Mouse (Mus musculus) CH12.LX (cell line): ENCODE results near the gene Cacna1c. TPM values are rescaled to one million over a fixed set of nuclear protein-coding genes. Genes with fewer than 3 reads are reported as not detected.

Experiments
- DNase-seq: peaks from one replicate; pipeline ENCODE4 v3.0.0-alpha.2; 2013; ENCODE audit errors: extremely low read depth
- H3K27ac ChIP-seq: 2 replicates; pipeline ENCODE4 v1.5.1; 2012; ENCODE audit warnings: low read depth, mild to moderate bottlenecking, control low read depth, moderate library complexity; ENCODE audit not compliant: insufficient read depth
- H3K27me3 ChIP-seq: replicated peaks from 2 replicates; pipeline ENCODE3; 2012; ENCODE audit warnings: inconsistent platforms
- H3K36me3 ChIP-seq, 2 experiments: replicated peaks in 1 of 2; 2 replicates each; pipeline versions ENCODE3 to v1.6.1; 2012; ENCODE audit warnings: inconsistent platforms in 1 of 2, low read length in 1 of 2, mild to moderate bottlenecking in 1 of 2, mixed read lengths in 1 of 2, moderate library complexity in 1 of 2; ENCODE audit not compliant: control insufficient read depth in 1 of 2, insufficient read depth in 1 of 2
- H3K4me1 ChIP-seq, 2 experiments: 2 replicates each; pipeline ENCODE4 v1.6.1; 2012; ENCODE audit warnings: inconsistent platforms in 1 of 2, moderate library complexity in 1 of 2; ENCODE audit not compliant: insufficient read depth in 2 of 2, control insufficient read depth in 1 of 2
- H3K4me2 ChIP-seq: 2 replicates; pipeline ENCODE4 v1.6.1; 2012; ENCODE audit warnings: low read depth, mild to moderate bottlenecking, control low read depth; ENCODE audit not compliant: poor library complexity, insufficient read depth, severe bottlenecking
- H3K4me3 ChIP-seq, 3 experiments: fragments of 150-350 bp in 1 of 3; sonication (generic) in 1 of 3; replicated peaks in 1 of 3; 2 replicates each; pipeline versions ENCODE3 to v1.5.1; 2011 to 2012; ENCODE audit warnings: low read depth in 2 of 3, low read length in 2 of 3, mild to moderate bottlenecking in 2 of 3, moderate library complexity in 2 of 3, control low read depth in 1 of 3, improper control_type of control experiment in 1 of 3, inconsistent platforms in 1 of 3, mixed read lengths in 1 of 3; ENCODE audit not compliant: poor library complexity in 1 of 3
- H3K79me2 ChIP-seq: replicated peaks from 2 replicates; pipeline ENCODE4 v1.6.1; 2012; ENCODE audit warnings: mild to moderate bottlenecking, moderate library complexity; ENCODE audit not compliant: control insufficient read depth, poor library complexity, insufficient read depth, severe bottlenecking; ENCODE audit errors: extremely low read depth
- H3K9ac ChIP-seq: 2 replicates; pipeline ENCODE4 v1.6.1; 2012; ENCODE audit warnings: low read depth, mild to moderate bottlenecking, control low read depth, moderate library complexity; ENCODE audit not compliant: insufficient read depth
- H3K9me3 ChIP-seq: replicated peaks from 2 replicates; pipeline ENCODE3; 2012; ENCODE audit warnings: low read length, inconsistent platforms, mixed read lengths
- BHLHE40 ChIP-seq: IDR thresholded peaks from 2 replicates; pipeline ENCODE4 v1.6.1; 2011; ENCODE audit warnings: mild to moderate bottlenecking, low read depth, low read length, improper control_type of control experiment
- CHD2 ChIP-seq: IDR thresholded peaks from 2 replicates; pipeline ENCODE4 v1.6.1; 2011; ENCODE audit warnings: low read length, improper control_type of control experiment
- CTCF ChIP-seq, 2 experiments: IDR thresholded peaks in 1 of 2; conservative IDR thresholded peaks in 1 of 2; 2 replicates each; pipeline ENCODE4 v1.5.1; 2011 to 2012; ENCODE audit warnings: low read depth in 2 of 2, low read length in 2 of 2, improper control_type of control experiment in 1 of 2, inconsistent platforms in 1 of 2, mild to moderate bottlenecking in 1 of 2, moderate library complexity in 1 of 2
- E2F4 ChIP-seq: IDR thresholded peaks from 2 replicates; pipeline ENCODE4 v1.6.1; 2011; ENCODE audit warnings: low read depth, low read length, improper control_type of control experiment; ENCODE audit not compliant: insufficient replicate concordance
- ELF1 ChIP-seq: IDR thresholded peaks from 2 replicates; pipeline ENCODE4 v1.6.1; 2014; ENCODE audit warnings: low read depth, mild to moderate bottlenecking, inconsistent platforms, low read length, improper control_type of control experiment
- EP300 ChIP-seq: IDR thresholded peaks from 2 replicates; pipeline ENCODE4 v1.6.1; 2011; ENCODE audit warnings: low read length, improper control_type of control experiment
- ETS1 ChIP-seq: conservative IDR thresholded peaks from 2 replicates; pipeline ENCODE4 v1.6.1; 2012; ENCODE audit warnings: low read depth, mild to moderate bottlenecking, inconsistent platforms, low read length, improper control_type of control experiment, moderate library complexity
- GABPA ChIP-seq: IDR thresholded peaks from 2 replicates; pipeline ENCODE4 v1.6.1; 2012; ENCODE audit warnings: low read depth, low read length, improper control_type of control experiment, inconsistent platforms; ENCODE audit not compliant: insufficient replicate concordance
- HCFC1 ChIP-seq: IDR thresholded peaks from 2 replicates; pipeline ENCODE4 v1.6.1; 2012; ENCODE audit warnings: low read depth, mild to moderate bottlenecking, inconsistent platforms, low read length, improper control_type of control experiment
- JUND ChIP-seq: conservative IDR thresholded peaks from 2 replicates; pipeline ENCODE4 v1.6.1; 2011; ENCODE audit warnings: low read depth, low read length, improper control_type of control experiment
- KAT2A ChIP-seq: IDR thresholded peaks from 2 replicates; pipeline ENCODE4 v1.6.1; 2012; ENCODE audit warnings: low read length, improper control_type of control experiment, inconsistent platforms; ENCODE audit not compliant: insufficient replicate concordance
- MAFK ChIP-seq: IDR thresholded peaks from 2 replicates; pipeline ENCODE4 v1.6.1; 2011; ENCODE audit warnings: low read length, improper control_type of control experiment; ENCODE audit not compliant: insufficient replicate concordance
- MAX ChIP-seq: IDR thresholded peaks from 2 replicates; pipeline ENCODE4 v1.6.1; 2011; ENCODE audit warnings: low read length, improper control_type of control experiment
- MAZ ChIP-seq: IDR thresholded peaks from 2 replicates; pipeline ENCODE4 v1.6.1; 2012; ENCODE audit warnings: low read depth, mild to moderate bottlenecking, inconsistent platforms, low read length, improper control_type of control experiment, moderate library complexity
- MEF2A ChIP-seq: IDR thresholded peaks from 2 replicates; pipeline ENCODE4 v1.6.1; 2014; ENCODE audit warnings: low read depth, mild to moderate bottlenecking, inconsistent platforms, low read length, improper control_type of control experiment, borderline replicate concordance
- MYC ChIP-seq: IDR thresholded peaks from 2 replicates; pipeline ENCODE4 v1.6.1; 2011; ENCODE audit warnings: low read depth, mild to moderate bottlenecking, improper control_type of control experiment, low read length
- NELFE ChIP-seq: IDR thresholded peaks from 2 replicates; pipeline ENCODE4 v1.6.1; 2011; ENCODE audit warnings: low read depth, low read length, improper control_type of control experiment
- NRF1 ChIP-seq: IDR thresholded peaks from 2 replicates; pipeline ENCODE4 v1.6.1; 2014; ENCODE audit warnings: low read depth, mild to moderate bottlenecking, inconsistent platforms, low read length, improper control_type of control experiment, moderate library complexity
- PAX5 ChIP-seq: IDR thresholded peaks from 2 replicates; pipeline ENCODE4 v1.6.1; 2012; ENCODE audit warnings: low read length, inconsistent platforms, mixed read lengths
- POLR2A ChIP-seq: IDR thresholded peaks from 2 replicates; pipeline ENCODE4 v1.6.1; 2011; ENCODE audit warnings: low read depth, mild to moderate bottlenecking, improper control_type of control experiment, low read length
- RAD21 ChIP-seq: IDR thresholded peaks from 2 replicates; pipeline ENCODE4 v1.6.1; 2011; ENCODE audit warnings: low read depth, mild to moderate bottlenecking, low read length, improper control_type of control experiment, moderate library complexity
- RCOR1 ChIP-seq: conservative IDR thresholded peaks from 2 replicates; pipeline ENCODE4 v1.6.1; 2012; ENCODE audit warnings: low read depth, mild to moderate bottlenecking, inconsistent platforms, low read length, improper control_type of control experiment
- SIN3A ChIP-seq: IDR thresholded peaks from 2 replicates; pipeline ENCODE4 v1.6.1; 2012; ENCODE audit warnings: low read length, improper control_type of control experiment, inconsistent platforms
- SMC3 ChIP-seq: IDR thresholded peaks from 2 replicates; pipeline ENCODE4 v1.6.1; 2011; ENCODE audit warnings: low read depth, low read length, improper control_type of control experiment
- TBP ChIP-seq: conservative IDR thresholded peaks from 2 replicates; pipeline ENCODE4 v1.6.1; 2011; ENCODE audit warnings: low read depth, low read length, improper control_type of control experiment
- USF2 ChIP-seq: conservative IDR thresholded peaks from 2 replicates; pipeline ENCODE4 v1.6.1; 2011; ENCODE audit warnings: low read depth, low read length, improper control_type of control experiment
- ZKSCAN1 ChIP-seq: IDR thresholded peaks from 2 replicates; pipeline ENCODE4 v1.6.1; 2012; ENCODE audit warnings: low read depth, inconsistent platforms, low read length, improper control_type of control experiment, borderline replicate concordance
- ZMIZ1 ChIP-seq: IDR thresholded peaks from 2 replicates; pipeline ENCODE4 v1.6.1; 2012; ENCODE audit warnings: low read depth, mild to moderate bottlenecking, inconsistent platforms, low read length, improper control_type of control experiment
- ZNF384 ChIP-seq: IDR thresholded peaks from 2 replicates; pipeline ENCODE4 v1.6.1; 2012; ENCODE audit warnings: low read depth, low read length, improper control_type of control experiment, inconsistent platforms
- dilution Hi-C: fragments of 300-500 bp; cut with MboI; formaldehyde crosslinking; loops from 2 replicates; pipeline ENCODE4 v1.14.3; 2020; ENCODE audit warnings: low sequenced_read_pairs; ENCODE audit not compliant: extremely low pct_unique_long_range_greater_than_20kb, extremely low pct_ligation_motif_present
- in situ Hi-C: fragments of 300-500 bp; cut with MboI; formaldehyde crosslinking; loops from 3 replicates; pipeline ENCODE4 v1.14.3; 2019; ENCODE audit warnings: low sequenced_read_pairs, low pct_ligation_motif_present, low pct_unique_long_range_greater_than_20kb, mixed read lengths
- polyA plus RNA-seq: library from polyadenylated mRNA; unstranded; fragments of >175 nt; gene quantifications from 2 replicates; pipeline ENCODE4 v1.2.1, GENCODE M21; 2012; ENCODE audit warnings: low read depth; ENCODE audit not compliant: insufficient read length
- total RNA-seq, 2 experiments: library from RNA; depleted of rRNA; stranded (reverse); fragments of 300-350 nt in 1 of 2; fragments of >200 nt in 1 of 2; gene quantifications; 2 replicates each; pipeline ENCODE4 v1.2.3; 2012 to 2014

Cacna1c gene
- total and polyA plus RNA-seq, 3 experiments: 0.04 TPM; not detected in 2

DNA sequence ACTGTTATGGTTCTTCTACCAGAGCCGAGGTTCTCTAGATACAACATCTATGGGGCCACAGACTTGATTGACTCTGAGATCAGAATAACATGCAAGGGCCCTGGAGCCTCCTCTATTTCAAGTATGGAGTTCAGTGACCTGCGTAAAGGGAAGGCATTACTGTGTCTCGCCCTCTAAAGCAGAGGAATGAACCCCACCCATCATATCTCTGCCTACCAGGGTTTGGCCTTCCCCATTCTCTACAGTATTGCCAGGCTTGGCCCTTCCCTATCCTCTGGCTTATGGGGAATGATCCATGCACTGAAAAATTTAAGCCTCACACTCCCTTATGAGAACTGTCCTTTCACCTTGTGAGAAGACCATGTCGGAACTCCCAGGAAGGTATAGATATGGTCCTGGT lies 198.8 kb downstream of the Cacna1c start:
- TF ChIP-seq BHLHE40 (no peak), MEF2A (no peak), GABPA (no peak), MAZ (no peak), RCOR1 (no peak), ETS1 (no peak), NRF1 (no peak), ZNF384 (no peak), HCFC1 (no peak), MAX (no peak), SIN3A (no peak), PAX5 (no peak), POLR2A (no peak), ELF1 (no peak), RAD21 (no peak), KAT2A (no peak)
- Histone ChIP-seq H3K4me2 (no peak overlapping the region), H3K9ac (no peak overlapping the region), H3K4me3 (no peak overlapping the region), H3K36me3 (no peaks in the 10 kb centered on the region), H3K27ac (no peak overlapping the region), H3K9me3 (no peaks in the 10 kb centered on the region), H3K4me1 (no peaks in the 10 kb centered on the region), H3K79me2 (no peaks in the 10 kb centered on the region), H3K27me3 (peaks cover 89% of the 10 kb centered on the region)
- no peak for DNase-seq
- dilution Hi-C loops (no loop called here), in situ Hi-C loops (no loop called here)

DNA sequence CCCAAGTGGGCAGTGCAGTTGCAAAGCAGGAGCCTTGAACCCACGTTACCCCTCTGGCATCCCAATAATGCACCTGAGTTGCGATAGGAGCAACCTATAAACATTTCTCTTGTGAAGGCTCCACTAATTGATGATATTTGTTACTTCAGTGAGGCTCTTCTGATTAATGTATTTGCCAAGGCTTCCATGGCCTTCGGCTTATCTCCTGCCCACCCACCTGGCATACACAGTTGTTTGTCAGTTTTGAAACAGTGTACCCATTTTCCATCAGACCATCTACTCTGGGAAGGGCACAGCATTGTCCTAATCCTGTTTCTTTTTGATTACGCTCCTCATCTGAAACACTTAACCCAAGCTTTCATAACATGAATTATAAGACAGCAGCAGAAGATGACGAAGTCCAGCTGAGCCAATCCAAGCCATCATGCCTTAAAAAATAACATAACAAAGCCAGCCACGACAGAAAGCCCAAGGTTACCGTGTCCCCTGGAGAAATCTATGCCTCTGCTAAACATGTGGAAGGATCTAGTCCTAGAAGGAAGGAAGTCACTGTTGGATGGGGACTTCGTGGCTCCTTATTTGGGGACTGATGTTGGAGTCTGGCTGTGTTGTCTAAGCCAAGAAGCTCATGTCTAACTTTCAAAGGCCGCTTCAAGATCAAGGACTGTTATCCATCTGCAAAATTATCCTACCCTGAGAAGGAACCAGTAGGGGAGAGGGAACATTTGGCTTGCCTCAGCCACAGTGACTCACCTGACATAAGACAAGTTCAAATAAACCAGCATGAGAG lies 201.8 kb downstream of the Cacna1c start:
- TF ChIP-seq ZKSCAN1: no peak
- TF ChIP-seq ZMIZ1: no peak
- TF ChIP-seq PAX5: no peak
- TF ChIP-seq USF2: no peak
- no peak for TF ChIP-seq CTCF (conservative IDR thresholded peaks at IDR 0.05 in 1 of 2, IDR thresholded peaks at IDR 0.05 in 1 of 2; ENCODE audit: low read depth in 2 of 2, low read length in 2 of 2)
- no peak for TF ChIP-seq MAZ
- no peak for TF ChIP-seq JUND
- no peak for TF ChIP-seq NELFE
- no peak for TF ChIP-seq E2F4
- TF ChIP-seq MEF2A: no peak
- no peak for TF ChIP-seq MYC
- no peak for TF ChIP-seq SMC3
- no peak for TF ChIP-seq MAFK
- no peak for TF ChIP-seq KAT2A
- no peak for TF ChIP-seq TBP
- no peak for TF ChIP-seq ZNF384
- TF ChIP-seq CHD2: no peak
- no peak for TF ChIP-seq EP300
- Histone ChIP-seq H3K36me3 (no peaks in the 10 kb centered on the region), H3K4me2 (no peak overlapping the region), H3K4me3 (no peak overlapping the region), H3K79me2 (no peaks in the 10 kb centered on the region), H3K9me3 (no peaks in the 10 kb centered on the region), H3K27ac (no peak overlapping the region), H3K9ac (no peak overlapping the region), H3K27me3 (peaks cover 87% of the 10 kb centered on the region), H3K4me1 (no peaks in the 10 kb centered on the region)
- DNase-seq: no peak
- dilution Hi-C loops (no loop called here), in situ Hi-C loops (no loop called here)
